Mouse (Mus musculus) lung, postnatal 0 days (tissue): ENCODE data around the gene Tapbp. TPM values are rescaled to one million over a fixed set of nuclear protein-coding genes. Genes with fewer than 3 reads are reported as not detected.

ENCODE experiments used
- ATAC-seq: fragments of 200-750 bp; cut with Nextera tagmentation; 2 replicates; pipeline ENCODE4 v1.8.0; 2017; ENCODE audit warnings: moderate library complexity
- DNase-seq: peaks from one replicate; pipeline ENCODE4 v3.0.0-alpha.2; 2016; ENCODE audit warnings: low spot score
- H3K27ac ChIP-seq: fragments of 300-500 bp; sonication (generic); 2 replicates; pipeline ENCODE4 v1.5.1; 2014; ENCODE audit warnings: antibody characterized with exemption, mild to moderate bottlenecking, low read length, mixed read lengths
- H3K27me3 ChIP-seq: fragments of 300-500 bp; sonication (generic); replicated peaks from 2 replicates; pipeline ENCODE4 v1.6.1; 2014; ENCODE audit warnings: low read length, mixed read lengths; ENCODE audit not compliant: insufficient read depth
- H3K36me3 ChIP-seq: fragments of 300-500 bp; sonication (generic); 2 replicates; pipeline ENCODE4 v1.6.1; 2014; ENCODE audit warnings: low read length, mixed read lengths; ENCODE audit not compliant: insufficient read depth
- H3K4me1 ChIP-seq: fragments of 300-500 bp; sonication (generic); 2 replicates; pipeline ENCODE4 v1.6.1; 2014; ENCODE audit warnings: antibody characterized with exemption, low read depth, low read length, mixed read lengths; ENCODE audit not compliant: insufficient read depth
- H3K4me2 ChIP-seq: fragments of 300-500 bp; sonication (generic); replicated peaks from 2 replicates; pipeline ENCODE4 v1.6.1; 2014; ENCODE audit warnings: low read depth, mild to moderate bottlenecking, low read length, moderate library complexity, mixed read lengths
- H3K4me3 ChIP-seq: fragments of 300-500 bp; sonication (generic); 2 replicates; pipeline ENCODE4 v1.5.1; 2014; ENCODE audit warnings: low read depth, low read length
- H3K9ac ChIP-seq: fragments of 300-500 bp; sonication (generic); replicated peaks from 2 replicates; pipeline ENCODE4 v1.6.1; 2014; ENCODE audit warnings: low read depth, mild to moderate bottlenecking
- H3K9me3 ChIP-seq: fragments of 300-500 bp; sonication (generic); 2 replicates; pipeline ENCODE4 v1.6.1; 2016; ENCODE audit warnings: low read length, mixed read lengths
- CTCF ChIP-seq: IDR thresholded peaks from 2 replicates; pipeline ENCODE4 v1.5.1; 2016; ENCODE audit warnings: antibody characterized with exemption, mild to moderate bottlenecking
- EP300 ChIP-seq: IDR thresholded peaks from 2 replicates; pipeline ENCODE4 v1.6.1; 2016; ENCODE audit warnings: antibody characterized with exemption, mild to moderate bottlenecking, control low read depth
- whole genome bisulfite sequencing: fragments of 180-500 bp; shearing (Covaris S2); extraction: QIAGEN DNeasy Blood & Tissue Kit; methylation state at CpG from one replicate; pipeline ENCODE4 v1.1.7; 2014; 5-methylcytosine and 5-hydroxymethylcytosine counted together
- polyA plus RNA-seq: library from polyadenylated mRNA; unstranded; fragments of >200 nt; fragmentation: Nextera tagmentation; extraction: Ambion mirVana; gene quantifications from 2 replicates; pipeline ENCODE4 v1.2.1, GENCODE M21; 2015

Gene Tapbp
- polyA plus RNA-seq, 1 experiment from 2014 or later: 102 TPM

- no peak for TF ChIP-seq EP300
- no peak for TF ChIP-seq CTCF
- ATAC-seq (no peak), DNase-seq (no peak)
- no peak overlapping the region for H3K27ac ChIP-seq
- H3K4me3 ChIP-seq: no peak overlapping the region
- H3K9ac ChIP-seq: no peak overlapping the region
- no peaks in the 10 kb centered on the region for H3K27me3 ChIP-seq
- H3K9me3 ChIP-seq: no peaks in the 10 kb centered on the region
- H3K4me1 ChIP-seq: peaks cover 9% of the 10 kb centered on the region
- 88% methylated on average over 28 of the region's 28 CpGs for WGBS
- peaks cover 26% of the 10 kb centered on the region; the same call in 1 of the 2 replicates for H3K36me3 ChIP-seq
- no peak overlapping the region for H3K4me2 ChIP-seq
Observed at GRCm38 (mm10) chr17:33911813-33912414, 3.8 kb upstream of the Tapbp start.

GRCm38 (mm10) chr17:33913264-33913663 lies 2.4 kb upstream of the Tapbp start:
- ATAC-seq (no peak), DNase-seq (no peak)
- peaks cover 26% of the 10 kb centered on the region; the same call in 1 of the 2 replicates for H3K36me3 ChIP-seq
- TF ChIP-seq CTCF: no peak
- TF ChIP-seq EP300: no peak
- WGBS: 86% methylated on average over 10 of the region's 10 CpGs
- peaks cover 9% of the 10 kb centered on the region for H3K4me1 ChIP-seq
- H3K9me3 ChIP-seq: no peaks in the 10 kb centered on the region
- no peak overlapping the region for H3K4me3 ChIP-seq
- H3K27ac ChIP-seq: no peak overlapping the region
- no peak overlapping the region for H3K4me2 ChIP-seq
- H3K27me3 ChIP-seq: no peaks in the 10 kb centered on the region
- H3K9ac ChIP-seq: no peak overlapping the region

- Histone ChIP-seq H3K27me3 (no peaks in the 10 kb centered on the region), H3K27ac (no peak overlapping the region), H3K4me2 (no peak overlapping the region), H3K9ac (no peak overlapping the region), H3K4me1 (peaks cover 9% of the 10 kb centered on the region), H3K36me3 (peaks cover 26% of the 10 kb centered on the region; the same call in 1 of the 2 replicates), H3K4me3 (no peak overlapping the region), H3K9me3 (no peaks in the 10 kb centered on the region)
- DNase-seq: no peak
- no peak for TF ChIP-seq CTCF
- no peak for TF ChIP-seq EP300
- no peak for ATAC-seq
- 95% methylated on average over 8 of the region's 8 CpGs for WGBS
Observed at GRCm38 (mm10) chr17:33913905-33914304, 1.8 kb upstream of the Tapbp start.

GRCm38 (mm10) chr17:33914969-33915391 lies 719 bp upstream of the Tapbp start:
- Histone ChIP-seq H3K9me3 (no peaks in the 10 kb centered on the region), H3K27me3 (no peaks in the 10 kb centered on the region), H3K27ac (peak overlapping the region; percentile 81), H3K4me3 (0 out of 2 replicates have a peak overlapping the region, but pooled peaks have one; percentile 63), H3K4me1 (peaks cover 9% of the 10 kb centered on the region), H3K9ac (no peak overlapping the region), H3K4me2 (no peak overlapping the region), H3K36me3 (peaks cover 26% of the 10 kb centered on the region; the same call in 1 of the 2 replicates)
- TF ChIP-seq CTCF (peak; percentile 40; the same call in 1 of the 2 replicates), EP300 (no peak)
- 75% methylated on average over 13 of the region's 13 CpGs for WGBS
- DNase-seq (no peak), ATAC-seq (no peak)

GRCm38 (mm10) chr17:33916294-33916693 lies 595 bp downstream of the Tapbp start:
- Histone ChIP-seq H3K27ac (peak overlapping the region; percentile 81), H3K36me3 (peaks cover 26% of the 10 kb centered on the region; the same call in 1 of the 2 replicates), H3K4me2 (peak overlapping the region; percentile 65), H3K9me3 (no peaks in the 10 kb centered on the region), H3K4me1 (peaks cover 9% of the 10 kb centered on the region; the same call in 1 of the 2 replicates), H3K9ac (peak overlapping the region; percentile 44; the same call in 1 of the 2 replicates), H3K4me3 (peak overlapping the region; percentile 63), H3K27me3 (no peaks in the 10 kb centered on the region)
- no peak for ATAC-seq
- DNase-seq: peak; percentile 56
- TF ChIP-seq EP300: no peak
- no peak for TF ChIP-seq CTCF
- WGBS: 2% methylated on average over 12 of the region's 20 CpGs

GRCm38 (mm10) chr17:33916847-33917655 lies 1.4 kb downstream of the Tapbp start:
- no peak for DNase-seq
- peaks cover 11% of the 10 kb centered on the region; the same call in 1 of the 2 replicates for H3K4me1 ChIP-seq
- 68% methylated on average over 30 of the region's 31 CpGs for WGBS
- H3K36me3 ChIP-seq: peaks cover 24% of the 10 kb centered on the region; the same call in 1 of the 2 replicates
- no peaks in the 10 kb centered on the region for H3K9me3 ChIP-seq
- H3K4me3 ChIP-seq: peak overlapping the region; percentile 63; the same call in 1 of the 2 replicates
- peak overlapping the region; percentile 43; the same call in 1 of the 2 replicates for H3K27ac ChIP-seq
- peak overlapping the region; percentile 65 for H3K4me2 ChIP-seq
- H3K27me3 ChIP-seq: no peaks in the 10 kb centered on the region
- ATAC-seq: no peak
- no peak overlapping the region for H3K9ac ChIP-seq
- TF ChIP-seq CTCF (no peak), EP300 (no peak)
